Mouse (Mus musculus): ENCODE results near the gene Slc29a1. TPM values are rescaled to one million over a fixed set of nuclear protein-coding genes. Genes with fewer than 3 reads are reported as not detected.

Gene Slc29a1
- total RNA-seq, 2 experiments from 2014 or later, result 64.3 to 67.7 TPM

GRCm38 (mm10) chr17:45555452-45556106 is 43.8 kb downstream of the Slc29a1 start, which contains the start of gene Nfkbie:
Gene Nfkbie (plus strand): TSS chr17:45555703.
- ATAC-seq (replicated peaks; ENCODE audit: poor library complexity), result peak; percentile 82

GRCm38 (mm10) chr17:45554420-45554819 is 45.0 kb downstream of the Slc29a1 start:
- ATAC-seq (replicated peaks; ENCODE audit: poor library complexity), result no peak

- ATAC-seq (replicated peaks; ENCODE audit: poor library complexity), result no peak
Observed at GRCm38 (mm10) chr17:45553065-45553464, 46.3 kb downstream of the Slc29a1 start.

GRCm38 (mm10) chr17:45551816-45552451 is 47.5 kb downstream of the Slc29a1 start:
- peak; percentile 72 for ATAC-seq (replicated peaks; ENCODE audit: poor library complexity)

GRCm38 (mm10) chr17:45551249-45551796 is 48.1 kb downstream of the Slc29a1 start:
- no peak for ATAC-seq (replicated peaks; ENCODE audit: poor library complexity)

GRCm38 (mm10) chr17:45550253-45550652 is 49.2 kb downstream of the Slc29a1 start:
- ATAC-seq (replicated peaks; ENCODE audit: poor library complexity), result no peak

- no peak for ATAC-seq (replicated peaks; ENCODE audit: poor library complexity)
Observed at GRCm38 (mm10) chr17:45549617-45550181, 49.7 kb downstream of the Slc29a1 start, which contains the start of gene Tmem151b. Gene Tmem151b (minus strand): TSS chr17:45549677.

GRCm38 (mm10) chr17:45548541-45549512 is 50.6 kb downstream of the Slc29a1 start:
- ATAC-seq (replicated peaks; ENCODE audit: poor library complexity), result peak; percentile 17; the same call in 1 of the 2 replicates

GRCm38 (mm10) chr17:45547461-45548190 is 51.8 kb downstream of the Slc29a1 start:
- no peak for ATAC-seq (replicated peaks; ENCODE audit: poor library complexity)

- no peak for ATAC-seq (replicated peaks; ENCODE audit: poor library complexity)
Observed at GRCm38 (mm10) chr17:45546941-45547340, 52.5 kb downstream of the Slc29a1 start.

GRCm38 (mm10) chr17:45545278-45545961 is 54.0 kb downstream of the Slc29a1 start:
- 0 out of 2 replicates have a peak, but pooled peaks have one; percentile 21 for ATAC-seq (replicated peaks; ENCODE audit: poor library complexity)

- no peak for ATAC-seq (replicated peaks; ENCODE audit: poor library complexity)
Observed at GRCm38 (mm10) chr17:45544873-45545277, 54.5 kb downstream of the Slc29a1 start.

GRCm38 (mm10) chr17:45544001-45544872 is 55.2 kb downstream of the Slc29a1 start:
- ATAC-seq (replicated peaks; ENCODE audit: poor library complexity), result no peak

GRCm38 (mm10) chr17:45543115-45543514 is 56.3 kb downstream of the Slc29a1 start:
- ATAC-seq (replicated peaks; ENCODE audit: poor library complexity), result no peak

GRCm38 (mm10) chr17:45542705-45543104 is 56.7 kb downstream of the Slc29a1 start:
- ATAC-seq (replicated peaks; ENCODE audit: poor library complexity), result no peak

GRCm38 (mm10) chr17:45542129-45542528 is 57.3 kb downstream of the Slc29a1 start:
- no peak for ATAC-seq (replicated peaks; ENCODE audit: poor library complexity)

GRCm38 (mm10) chr17:45539664-45540063 is 59.7 kb downstream of the Slc29a1 start:
- no peak for ATAC-seq (replicated peaks; ENCODE audit: poor library complexity)

GRCm38 (mm10) chr17:45538394-45538793 is 61.0 kb downstream of the Slc29a1 start:
- ATAC-seq (replicated peaks; ENCODE audit: poor library complexity), result no peak

All from megakaryocyte progenitor cell, adult 5-6 weeks (primary cell).